Mouse (Mus musculus): ENCODE data around the gene Tubg2. TPM values are rescaled to one million over a fixed set of nuclear protein-coding genes. Genes with fewer than 3 reads are reported as not detected.
"Not testable (repeated sequence)": the region's sequence is repeated elsewhere in the genome, so short reads cannot be mapped to it uniquely, and the experiment has no call there.

The Tubg2 gene
- 10 to 100 TPM; 32.9 to 43.5 (median 38.2) TPM for total RNA-seq (2022)

DNA sequence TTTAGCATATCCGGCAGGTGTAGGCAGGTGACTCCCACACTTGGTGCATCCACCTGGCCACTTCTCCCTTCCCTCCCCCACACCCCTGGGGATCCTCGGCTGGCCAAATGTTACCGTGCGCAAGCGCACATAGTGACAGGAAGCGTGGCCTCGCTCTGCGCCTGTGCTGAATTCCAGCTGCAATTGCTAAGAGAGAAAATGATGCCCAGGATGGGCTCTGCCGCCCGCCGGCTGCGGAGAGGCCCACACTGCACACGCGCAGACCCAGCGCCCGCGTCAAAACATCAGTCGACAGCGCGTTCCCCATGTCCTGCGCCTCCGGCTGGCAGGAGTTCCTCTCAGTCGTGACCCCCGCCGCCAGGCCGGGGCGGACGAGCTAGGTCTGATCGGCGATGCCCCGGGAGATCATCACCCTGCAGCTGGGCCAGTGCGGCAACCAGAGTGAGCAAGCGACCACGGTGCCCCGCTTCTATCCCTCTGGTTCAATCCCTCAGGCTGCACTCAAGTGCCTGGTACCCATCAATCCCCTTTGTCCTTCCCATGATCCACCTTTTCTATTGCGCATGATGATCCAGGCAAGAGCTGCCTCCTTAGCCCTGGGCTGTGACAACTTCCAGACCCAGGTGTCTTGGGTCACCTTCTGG lies at the start of gene Tubg2:
TSS of gene Tubg2 (plus strand) at position 180 of the 644 bp plus-strand sequence.
- peak; percentile 75 to 83 for DNase-seq (ENCODE audit: low spot score in 2 of 2)

DNA sequence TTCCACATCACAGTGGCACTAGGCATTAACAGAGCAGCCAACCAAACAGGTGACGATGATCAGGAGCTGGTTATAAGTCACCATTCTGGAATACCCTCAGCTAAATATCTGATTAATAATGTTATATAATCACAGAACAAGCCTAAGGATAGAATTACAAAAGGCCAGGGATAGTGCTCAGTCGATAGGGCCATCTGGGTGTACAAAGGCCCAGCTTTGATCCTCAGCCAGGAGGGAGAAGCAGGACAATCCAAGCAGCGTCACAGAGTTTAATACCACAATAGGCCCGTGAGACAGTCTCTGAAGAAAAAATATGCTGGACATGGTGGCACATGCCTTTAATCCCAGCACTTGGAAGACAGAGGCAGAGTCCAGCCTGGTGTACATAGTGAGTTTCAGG lies 46.4 kb upstream of the Tubg2 start:
- DNase-seq (ENCODE audit: low spot score in 2 of 2): no peak

DNA sequence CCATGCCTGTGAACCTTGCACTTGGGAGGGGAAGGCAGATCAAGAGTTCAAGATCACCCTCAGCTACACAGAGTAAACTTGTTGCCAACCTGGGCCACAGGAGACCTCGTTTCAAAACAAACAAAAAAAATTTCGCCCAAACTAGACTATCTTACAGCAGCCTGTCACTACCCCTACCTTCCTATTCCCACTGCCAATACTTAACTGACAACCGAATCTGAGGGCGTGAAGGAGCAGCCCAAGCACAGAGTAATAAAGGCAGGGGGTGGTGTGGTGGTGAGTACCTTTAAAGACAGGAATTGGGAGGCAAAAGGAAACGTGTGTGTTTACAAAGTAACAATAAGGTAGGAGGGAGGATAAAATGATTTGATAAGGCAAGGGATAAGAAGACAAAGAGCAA lies 45.0 kb upstream of the Tubg2 start:
- DNase-seq (ENCODE audit: low spot score in 2 of 2): no peak

DNA sequence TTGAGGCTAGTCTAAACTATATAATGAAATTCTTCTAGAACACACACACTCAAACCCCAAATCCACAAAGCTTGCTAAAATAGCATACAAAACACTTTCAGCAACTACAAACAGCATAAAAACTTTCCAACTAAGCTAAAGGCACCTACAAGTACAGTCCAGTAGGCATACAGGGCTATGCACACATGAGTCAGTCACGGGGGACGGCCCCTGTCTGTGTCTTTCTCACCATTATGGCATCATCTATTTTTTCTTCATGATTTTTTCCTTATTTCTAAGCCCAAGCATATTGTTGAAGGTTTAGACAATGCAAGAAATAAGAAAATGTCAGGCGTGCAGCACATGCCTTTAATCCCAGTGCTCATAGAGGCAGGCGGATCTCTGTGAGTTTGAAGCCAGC lies 44.5 kb upstream of the Tubg2 start:
- no peak for DNase-seq (ENCODE audit: low spot score in 2 of 2)

DNA sequence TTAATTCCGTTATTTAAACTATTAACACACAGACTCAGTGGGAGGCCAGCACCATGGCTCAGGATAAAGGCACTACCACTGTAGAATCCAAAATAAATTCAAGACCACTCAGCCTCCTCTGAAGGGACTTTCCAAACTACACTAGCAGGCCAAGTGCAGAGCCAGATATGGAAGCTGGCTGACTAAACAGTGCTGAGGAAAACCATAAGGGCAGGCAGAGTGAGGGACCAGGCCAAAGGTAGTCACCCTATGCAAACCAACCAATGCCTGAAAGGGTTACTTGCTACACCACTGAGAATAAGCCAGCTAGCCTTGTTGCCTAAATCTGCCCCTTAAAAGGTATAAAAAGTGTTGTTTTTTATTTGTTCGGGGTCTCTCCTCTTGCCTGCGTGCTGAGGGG lies 43.5 kb upstream of the Tubg2 start:
- no peak for DNase-seq (ENCODE audit: low spot score in 2 of 2)

DNA sequence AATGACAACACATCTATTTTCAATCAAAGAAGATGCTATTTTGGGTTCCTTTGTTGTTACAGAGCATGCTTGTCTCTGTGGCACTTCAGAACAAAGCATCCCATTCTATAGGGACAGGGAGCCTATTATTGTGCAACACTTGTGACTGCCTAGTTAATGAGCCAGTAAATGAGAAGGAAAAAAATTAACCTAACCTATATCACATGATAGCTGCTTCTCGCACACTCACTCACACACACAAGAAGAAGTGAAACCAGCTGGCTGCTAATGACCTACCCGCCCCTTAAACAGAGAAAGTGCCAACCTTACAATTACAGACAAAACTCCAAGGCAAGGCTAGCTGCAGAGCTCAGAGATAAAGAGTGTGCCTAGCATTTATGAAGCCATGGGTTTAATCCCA lies 40.1 kb upstream of the Tubg2 start:
- DNase-seq (ENCODE audit: low spot score in 2 of 2): no peak

DNA sequence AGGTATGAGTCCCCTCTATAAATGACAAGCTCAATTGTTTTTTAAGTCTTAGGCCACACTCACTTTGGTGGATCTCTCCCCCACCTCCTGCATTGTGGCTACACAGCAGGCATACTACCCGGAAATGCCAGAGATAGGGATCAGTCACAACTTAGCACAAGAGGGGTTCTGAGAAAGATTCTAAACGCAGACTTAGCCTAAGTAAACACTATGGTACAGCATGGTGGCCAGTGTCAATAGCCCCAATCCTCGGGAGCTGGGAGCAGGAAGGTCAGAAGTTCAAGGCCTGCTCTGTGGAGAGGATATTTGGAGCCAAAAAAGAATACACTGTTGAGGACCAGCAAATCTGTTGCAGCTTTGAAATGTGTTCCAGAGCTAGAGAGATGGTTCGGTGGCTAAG lies 37.6 kb upstream of the Tubg2 start:
- DNase-seq (ENCODE audit: low spot score in 2 of 2): no peak

DNA sequence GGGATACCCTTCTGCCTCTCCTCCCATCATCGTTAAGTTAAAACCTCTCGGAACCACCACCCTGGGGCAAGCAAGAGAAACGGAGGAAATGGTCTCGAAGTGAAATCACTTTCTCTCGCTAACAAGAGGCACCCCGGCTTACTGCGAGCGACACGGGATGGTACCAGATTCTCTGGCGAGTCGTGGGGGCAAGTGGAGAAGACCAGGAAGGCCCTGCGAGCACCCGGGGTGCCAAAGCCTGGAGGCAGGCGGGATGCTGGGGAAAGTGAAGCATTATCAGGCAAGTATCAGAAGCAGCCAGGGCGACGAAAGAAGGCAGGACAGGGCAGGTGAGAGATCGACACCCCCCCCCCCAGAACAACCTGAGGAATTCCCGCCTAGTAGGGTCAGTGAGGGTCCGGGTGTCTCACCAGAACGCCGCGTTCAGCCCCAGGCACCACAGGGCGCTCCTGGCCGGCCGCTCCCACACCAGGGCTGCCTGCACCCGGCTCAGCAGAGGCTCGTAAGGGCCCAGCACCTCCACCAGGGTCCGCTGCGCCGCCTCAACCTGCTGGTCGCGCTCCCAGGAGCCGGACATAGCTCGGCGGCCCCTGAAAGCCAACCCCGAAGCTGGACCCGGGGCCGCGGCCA lies 36.5 kb upstream of the Tubg2 start:
- DNase-seq (ENCODE audit: low spot score in 2 of 2): no peak

DNA sequence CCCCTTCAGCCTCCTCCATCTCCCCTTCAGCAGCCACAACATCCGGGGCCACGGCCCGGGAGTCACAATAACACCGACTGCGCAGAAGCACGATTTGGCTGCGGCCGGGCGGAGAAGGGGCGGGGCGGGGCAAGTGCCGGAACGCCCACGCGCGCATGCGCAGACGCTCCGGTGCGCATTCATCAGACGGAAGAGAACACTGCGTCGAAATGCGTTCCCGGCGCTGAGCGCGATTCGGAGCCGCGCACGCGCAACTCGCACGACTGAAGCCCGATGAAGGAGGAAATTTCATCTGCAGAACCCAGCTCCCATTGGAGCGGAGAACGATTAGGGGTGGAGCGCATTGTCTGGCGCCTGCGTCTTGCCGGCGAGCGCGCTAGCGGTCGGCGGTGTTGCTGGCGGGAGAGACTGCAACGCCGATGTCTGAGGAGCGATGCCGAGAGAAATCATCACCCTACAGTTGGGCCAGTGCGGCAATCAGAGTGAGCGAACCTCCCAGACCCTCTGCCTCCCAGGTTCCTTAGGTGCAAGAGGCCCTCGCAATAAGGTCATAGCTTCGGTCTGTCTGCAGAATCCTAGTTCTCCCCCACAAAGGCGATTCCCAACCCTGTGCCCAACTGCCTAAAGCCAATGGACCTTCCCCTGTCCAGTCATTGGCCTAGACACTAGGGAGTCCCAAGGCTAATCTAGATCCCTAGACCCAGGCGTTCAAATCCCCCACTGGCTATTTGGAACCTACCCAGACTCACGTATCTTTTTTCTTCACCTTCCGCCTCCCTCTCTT lies 35.8 kb upstream of the Tubg2 start, which contains the start of the genes Retreg3 and Tubg1:
TSS of gene Retreg3 (minus strand) at position 133 of the 784 bp plus-strand sequence.
TSS of gene Tubg1 (plus strand) at position 178 of the 784 bp plus-strand sequence.
- DNase-seq (ENCODE audit: low spot score in 2 of 2): peak; percentile 97 to 99

DNA sequence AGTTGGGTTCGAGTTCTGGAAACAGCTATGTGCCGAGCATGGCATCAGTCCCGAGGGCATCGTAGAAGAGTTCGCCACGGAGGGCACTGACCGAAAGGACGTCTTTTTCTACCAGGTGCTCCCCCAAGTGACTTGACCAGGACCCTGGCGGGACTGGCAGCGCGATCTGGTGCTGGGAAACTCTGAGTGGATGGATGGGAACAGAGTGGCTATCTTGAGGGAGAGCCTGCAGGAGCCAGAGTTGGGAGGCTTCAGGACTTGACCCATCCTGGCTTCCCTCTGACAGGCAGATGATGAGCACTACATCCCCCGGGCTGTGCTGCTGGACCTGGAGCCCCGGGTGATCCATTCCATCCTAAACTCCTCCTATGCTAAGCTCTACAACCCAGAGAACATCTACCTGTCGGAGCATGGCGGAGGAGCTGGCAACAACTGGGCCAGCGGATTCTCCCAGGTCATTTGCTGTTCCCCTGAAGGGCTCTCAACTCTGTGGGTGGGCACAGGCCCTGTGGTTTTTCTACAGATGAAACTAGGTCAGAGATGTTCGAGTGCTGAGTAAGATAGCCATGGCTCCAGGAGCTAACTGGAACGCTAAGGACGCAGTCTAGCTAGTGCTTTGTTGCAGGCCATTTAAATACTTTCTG lies 35.0 kb upstream of the Tubg2 start:
- no peak for DNase-seq (ENCODE audit: low spot score in 2 of 2)

DNA sequence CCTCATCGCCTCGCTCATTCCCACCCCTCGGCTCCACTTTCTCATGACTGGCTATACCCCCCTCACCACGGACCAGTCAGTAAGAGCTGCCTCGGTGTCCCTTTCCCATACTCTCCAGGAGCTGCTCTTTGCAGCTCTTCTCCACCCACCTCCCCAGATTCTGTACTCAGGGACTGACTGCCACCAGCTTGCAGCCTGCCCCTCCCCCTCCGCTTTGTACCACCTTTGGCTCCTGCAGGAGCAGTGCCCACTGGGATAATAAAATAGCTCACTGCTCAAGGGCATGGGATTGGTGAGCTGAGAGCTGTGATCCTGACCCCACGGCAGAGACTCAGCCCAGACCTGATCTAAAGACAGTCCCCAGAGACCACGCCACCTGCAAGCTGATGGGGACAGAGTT lies 31.2 kb upstream of the Tubg2 start:
- not testable (repeated sequence) for DNase-seq (ENCODE audit: low spot score in 2 of 2)

DNA sequence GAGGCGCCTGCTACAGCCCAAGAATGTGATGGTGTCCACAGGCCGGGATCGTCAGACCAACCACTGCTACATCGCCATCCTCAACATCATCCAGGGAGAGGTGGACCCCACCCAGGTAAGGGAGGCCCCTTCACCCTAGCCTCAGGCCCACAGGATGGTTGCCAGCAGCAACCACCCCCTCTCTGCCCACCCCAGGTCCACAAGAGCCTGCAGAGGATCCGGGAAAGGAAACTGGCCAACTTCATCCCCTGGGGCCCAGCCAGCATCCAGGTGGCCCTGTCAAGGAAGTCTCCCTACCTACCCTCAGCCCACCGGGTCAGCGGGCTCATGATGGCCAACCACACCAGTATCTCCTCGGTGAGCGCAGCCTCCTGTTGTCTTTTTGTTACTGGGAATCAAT lies 30.7 kb upstream of the Tubg2 start:
- DNase-seq (ENCODE audit: low spot score in 2 of 2): not testable (repeated sequence)

DNA sequence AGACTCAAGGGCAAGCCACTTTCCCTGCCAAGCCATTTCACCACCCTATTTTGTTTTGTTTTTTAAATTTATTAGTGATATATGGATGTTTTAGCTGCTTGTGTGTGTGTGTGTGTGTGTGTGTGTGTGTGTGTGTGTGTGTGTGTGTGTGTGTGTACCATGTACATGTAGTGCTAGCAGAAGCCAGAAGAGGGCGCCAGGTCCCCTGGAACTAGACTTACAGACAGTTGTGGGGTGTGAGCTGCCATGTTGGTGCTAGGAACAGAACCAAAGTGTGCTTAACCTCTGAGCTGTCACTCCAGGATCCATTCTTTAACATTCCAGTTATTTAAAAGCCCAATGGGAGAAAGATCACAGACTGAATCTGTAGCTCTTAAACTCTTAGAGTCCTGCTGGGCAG lies 28.6 kb upstream of the Tubg2 start:
- no peak for DNase-seq (ENCODE audit: low spot score in 2 of 2)

DNA sequence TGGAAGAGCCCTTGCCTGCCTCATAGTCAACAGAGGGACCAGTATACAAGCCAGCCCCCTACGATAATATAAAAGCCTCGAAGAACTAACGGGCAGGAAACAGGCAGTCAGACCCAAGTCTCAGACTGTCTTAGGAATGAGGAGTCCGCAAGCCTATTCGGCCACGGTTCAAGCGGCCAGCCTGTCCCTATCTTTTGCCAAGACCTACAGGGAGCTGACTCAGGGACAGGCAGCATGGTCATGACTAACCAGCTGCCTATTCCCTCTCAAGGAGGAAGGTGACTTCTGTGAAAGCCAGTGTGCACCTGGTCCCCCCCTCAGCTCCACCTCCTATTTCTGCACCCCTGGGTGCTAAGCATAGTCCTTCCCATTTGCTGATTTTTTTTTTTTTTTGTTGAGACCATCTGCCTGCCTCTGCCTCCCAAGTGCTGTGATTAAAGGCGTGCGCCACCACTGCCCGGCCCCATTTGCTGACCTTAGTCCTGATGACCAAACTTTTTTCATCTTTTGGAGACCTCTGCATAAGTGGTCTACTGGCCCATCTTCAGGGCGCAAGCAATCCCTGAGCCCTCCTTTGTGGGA lies 26.6 kb upstream of the Tubg2 start:
- no peak for DNase-seq (ENCODE audit: low spot score in 2 of 2)

DNA sequence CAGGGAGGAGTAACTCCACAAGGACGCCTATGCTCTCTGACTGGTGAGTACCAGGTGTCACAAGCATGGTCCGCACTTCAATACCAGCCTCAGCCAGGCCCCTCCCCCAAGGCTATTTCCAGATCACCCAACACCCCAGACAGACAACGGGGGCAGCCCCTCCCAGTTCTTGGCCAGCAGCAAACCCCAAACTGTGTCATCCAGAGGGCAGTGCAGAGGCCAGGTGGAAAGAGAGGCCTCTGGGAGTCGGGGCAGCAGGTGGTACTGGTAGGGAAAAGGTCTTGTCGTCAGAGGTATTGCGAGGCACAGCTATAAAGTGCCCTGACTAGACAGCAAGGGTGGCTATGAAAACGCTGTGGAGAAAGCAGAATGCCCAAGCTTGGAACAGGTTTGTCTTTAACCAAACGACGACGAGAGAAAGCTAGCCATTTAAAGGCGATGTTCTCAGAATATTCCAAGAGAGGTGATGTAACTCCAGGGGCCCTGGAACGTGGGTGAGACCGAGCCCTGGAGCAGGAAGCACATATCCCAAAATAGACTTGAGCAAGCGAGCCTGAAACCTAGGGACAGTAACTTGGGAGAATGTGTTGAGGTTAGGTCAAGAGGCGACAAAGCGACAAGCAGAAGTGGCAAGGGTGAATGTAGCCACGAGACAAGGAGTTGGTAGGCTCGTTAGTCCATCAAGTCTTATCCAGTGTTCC lies 25.5 kb upstream of the Tubg2 start:
- DNase-seq (ENCODE audit: low spot score in 2 of 2): no peak

DNA sequence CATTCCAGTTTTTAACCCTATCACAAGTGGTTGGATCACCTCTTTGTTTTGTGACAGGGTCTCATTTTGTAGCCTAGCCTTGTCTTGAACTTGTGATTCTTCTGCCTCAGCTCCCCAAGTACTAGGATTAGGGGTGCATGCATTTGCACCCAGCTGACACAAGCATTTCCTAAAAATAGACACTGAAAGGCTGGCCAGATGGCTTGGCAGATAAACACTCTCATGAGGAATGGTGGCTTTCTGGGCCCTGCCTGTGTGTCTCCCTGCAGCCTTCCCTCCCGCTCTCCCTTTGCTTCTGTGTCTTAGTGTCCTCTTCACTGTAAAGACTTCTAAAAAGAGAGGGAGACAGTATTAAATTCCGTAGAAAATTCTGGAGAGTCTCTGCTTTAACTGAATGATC lies 24.5 kb upstream of the Tubg2 start:
- DNase-seq (ENCODE audit: low spot score in 2 of 2): no peak

DNA sequence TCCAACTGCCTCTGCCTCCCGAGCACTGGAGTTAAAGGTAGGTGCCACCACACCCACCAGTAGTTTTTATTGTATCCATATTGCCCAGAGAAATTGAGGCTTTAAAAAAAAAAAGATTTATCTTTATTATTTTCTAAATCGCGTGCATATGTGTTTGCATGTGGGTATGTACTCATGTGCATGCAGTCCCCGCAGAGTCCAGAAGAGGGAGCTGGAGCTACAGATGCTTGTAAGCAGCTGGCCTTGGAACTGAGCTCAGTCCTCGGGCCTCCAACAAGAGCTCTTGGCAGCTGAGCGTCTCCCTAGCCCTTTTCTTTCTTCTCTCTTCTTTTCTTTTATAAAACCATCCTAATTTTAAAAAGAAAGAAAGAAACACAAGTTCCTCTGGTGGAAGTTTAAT lies 24.0 kb upstream of the Tubg2 start:
- no peak for DNase-seq (ENCODE audit: low spot score in 2 of 2)

DNA sequence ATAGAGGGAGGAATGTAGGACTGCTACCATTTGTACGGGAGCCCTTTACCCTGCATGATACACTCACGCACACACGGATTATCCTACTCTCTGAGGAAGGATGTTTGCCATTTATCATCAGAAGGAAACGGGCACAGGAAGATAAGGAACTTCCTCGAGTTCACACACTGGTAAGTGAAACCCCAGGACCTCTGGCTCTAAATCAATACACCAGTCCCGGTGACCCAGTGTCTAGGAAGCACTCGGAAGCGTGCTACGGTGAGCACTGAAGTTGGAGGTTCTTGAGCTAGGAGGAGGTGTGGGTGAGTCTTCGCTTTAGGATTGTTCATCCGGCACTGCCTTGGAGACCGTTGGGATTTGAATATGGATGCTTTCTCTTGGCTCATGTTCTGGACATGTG lies 22.7 kb upstream of the Tubg2 start:
- no peak for DNase-seq (ENCODE audit: low spot score in 2 of 2)

DNA sequence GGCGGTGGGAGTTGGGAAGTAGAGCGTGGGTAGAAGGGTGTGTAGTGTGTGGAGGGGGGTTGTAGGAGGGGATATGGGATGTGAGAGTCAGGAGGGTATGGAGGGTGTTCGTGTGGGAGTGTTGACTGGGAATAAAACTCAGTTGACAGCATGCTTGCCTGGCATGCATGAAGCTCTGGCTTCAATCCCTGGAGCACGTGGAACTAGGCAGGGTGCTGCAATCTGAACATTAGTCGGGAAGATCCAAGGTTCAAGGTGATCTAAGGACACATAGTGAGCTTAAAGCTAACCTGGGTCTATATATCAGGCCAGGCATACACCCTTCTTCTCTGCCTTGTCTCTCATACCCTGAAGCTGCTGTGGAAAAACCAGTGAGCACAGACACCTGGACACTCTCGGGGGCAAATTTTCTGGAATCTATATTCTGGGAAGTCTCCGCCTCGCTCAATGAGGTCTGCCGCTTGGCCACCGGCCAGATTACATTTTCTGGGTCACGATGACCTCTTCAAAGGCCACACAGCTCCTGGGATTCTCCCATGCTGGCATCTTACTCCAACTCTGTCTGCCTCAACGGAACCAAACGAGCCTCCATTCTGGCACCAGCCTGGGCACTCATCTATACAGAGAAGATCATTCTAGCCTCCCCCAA lies 21.4 kb upstream of the Tubg2 start:
- no peak for DNase-seq (ENCODE audit: low spot score in 2 of 2)

DNA sequence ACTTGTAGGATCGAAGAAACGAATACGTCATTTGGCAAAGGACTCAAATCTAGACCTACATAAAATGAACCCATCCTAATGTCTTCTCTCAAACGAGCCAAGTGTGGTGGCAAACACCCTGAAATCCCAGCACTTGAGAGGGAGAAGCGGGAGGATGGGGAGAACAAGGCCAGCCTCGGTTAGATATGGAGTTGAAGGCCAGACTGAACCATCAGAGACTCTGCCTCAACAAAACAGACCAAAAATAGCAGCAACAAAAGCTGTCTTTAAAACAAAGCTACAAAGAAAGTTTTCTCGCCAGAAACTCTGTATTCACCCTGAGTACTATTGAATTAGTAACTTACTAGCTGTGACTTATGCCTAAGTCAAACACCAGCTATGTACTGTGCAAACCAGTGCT lies 18.7 kb upstream of the Tubg2 start:
- DNase-seq (ENCODE audit: low spot score in 2 of 2): no peak

Measured in layer of hippocampus, adult 8-10 months (tissue).